Mouse (Mus musculus): ENCODE measurements around the gene 4921539E11Rik.

Gene 4921539E11Rik

DNA sequence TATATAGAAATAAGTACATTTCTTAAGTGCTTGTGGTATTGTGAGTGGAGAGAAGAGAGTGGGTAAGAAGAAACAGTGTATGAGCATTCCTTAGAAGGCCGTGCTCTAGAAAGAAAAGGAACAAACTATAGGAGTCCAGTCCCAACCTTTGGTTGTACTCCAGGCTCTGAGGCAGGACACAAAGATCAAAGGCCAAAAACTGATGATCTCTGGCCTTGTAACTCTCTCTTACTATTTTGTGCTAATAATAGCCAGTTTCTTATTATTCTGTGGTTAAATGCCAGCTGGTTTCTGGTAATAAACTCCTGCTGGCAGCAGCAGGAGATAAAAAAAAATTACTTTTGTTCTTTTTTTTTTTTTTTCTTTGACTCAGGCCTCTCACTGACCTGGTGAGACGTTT is 58.5 kb downstream of the 4921539E11Rik start:
- no peak for DNase-seq (ENCODE audit: low spot score)

DNA sequence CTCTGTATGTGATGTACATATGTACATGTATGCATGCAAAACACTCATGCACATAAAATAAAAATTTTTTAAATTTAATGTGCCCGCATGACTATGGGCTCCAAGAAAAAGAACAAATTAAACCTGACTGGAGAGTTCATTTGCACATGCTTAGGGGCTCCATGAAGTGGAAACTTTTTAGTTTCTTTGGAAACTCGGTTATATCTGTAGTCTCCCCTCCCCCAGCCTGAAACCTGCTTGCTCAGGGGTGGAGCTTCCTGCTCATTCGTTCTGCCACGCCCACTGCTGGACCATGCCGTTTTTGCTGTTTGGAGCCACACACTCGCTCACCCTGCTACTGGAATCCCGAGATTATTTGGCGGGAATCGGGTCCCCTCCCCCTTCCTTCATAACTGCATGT is 67.8 kb downstream of the 4921539E11Rik start:
- no peak for DNase-seq (ENCODE audit: low spot score)

- DNase-seq (ENCODE audit: low spot score), result no peak
Measured at GRCm38 (mm10) chr4:103221789-103222188, 68.9 kb downstream of the 4921539E11Rik start.

GRCm38 (mm10) chr4:103219011-103219410 is 71.7 kb downstream of the 4921539E11Rik start:
- DNase-seq (ENCODE audit: low spot score), result no peak

DNA sequence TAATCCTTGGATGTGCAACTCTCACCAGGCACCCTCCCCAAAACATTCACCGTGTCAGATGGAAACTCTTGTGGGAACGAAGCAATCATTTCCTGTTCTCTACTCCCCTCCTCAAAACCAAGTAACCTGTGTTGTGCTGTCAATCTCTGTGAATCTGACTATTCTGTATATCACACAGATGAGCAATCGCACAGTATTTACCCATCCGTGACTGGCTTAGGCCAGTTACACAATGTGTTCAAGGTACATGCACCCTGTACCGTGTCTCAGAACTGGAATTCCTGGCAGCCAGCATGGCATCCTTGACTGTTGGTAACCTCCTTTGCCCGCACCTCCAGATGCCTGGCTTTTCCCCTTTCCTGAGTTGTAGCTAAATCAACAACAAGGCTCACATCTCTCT is 74.6 kb downstream of the 4921539E11Rik start:
- no peak for DNase-seq (ENCODE audit: low spot score)

DNA sequence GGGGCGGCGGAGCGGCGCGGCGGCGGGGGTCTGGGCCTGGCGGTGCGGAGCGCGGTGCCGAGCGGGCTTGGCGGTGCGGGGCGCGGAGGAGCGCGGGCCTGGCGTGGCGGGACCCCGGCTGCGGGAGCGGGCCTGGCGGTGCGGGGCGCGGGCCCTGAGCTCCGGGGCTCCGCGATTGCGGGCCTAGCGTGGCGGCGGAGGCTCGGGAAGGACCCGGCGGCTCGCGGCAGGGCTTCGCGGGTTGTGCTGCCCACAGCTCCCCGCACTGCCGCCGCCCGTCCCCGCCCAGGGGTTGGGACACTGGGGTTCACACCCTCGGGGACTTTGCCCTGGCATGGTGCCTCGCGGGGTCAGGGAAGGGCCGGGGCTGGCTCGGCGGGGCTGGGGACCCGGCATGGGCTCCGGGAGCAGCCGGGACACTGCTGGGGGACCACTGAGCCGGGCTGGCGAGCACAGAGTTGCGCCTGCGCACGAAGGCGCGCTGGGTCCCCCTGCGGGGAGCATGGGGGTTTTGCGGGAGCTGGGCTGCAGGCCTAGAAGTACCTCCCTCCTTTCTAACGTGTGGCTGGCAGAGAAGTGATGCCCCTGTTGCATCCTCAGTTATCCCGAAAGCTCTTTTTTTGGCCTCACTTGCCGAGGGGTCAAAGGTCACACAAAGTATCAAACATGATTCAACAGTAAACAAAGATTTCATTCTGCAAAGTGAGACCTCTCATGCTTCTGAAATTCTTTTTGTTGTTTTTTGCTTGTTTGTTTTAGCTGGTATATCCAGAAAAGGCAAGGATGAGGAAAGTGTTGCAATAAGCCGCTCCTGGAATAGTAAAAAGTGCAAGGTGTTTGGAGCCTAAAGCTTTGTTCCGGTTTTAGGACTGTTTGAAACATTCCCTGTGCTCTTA is 75.5 kb downstream of the 4921539E11Rik start, which contains the start of gene Slc35d1:
Gene Slc35d1, minus strand, starts transcription at position 240 of the 896 bp plus-strand sequence.
- DNase-seq (ENCODE audit: low spot score), result peak; percentile 74

DNA sequence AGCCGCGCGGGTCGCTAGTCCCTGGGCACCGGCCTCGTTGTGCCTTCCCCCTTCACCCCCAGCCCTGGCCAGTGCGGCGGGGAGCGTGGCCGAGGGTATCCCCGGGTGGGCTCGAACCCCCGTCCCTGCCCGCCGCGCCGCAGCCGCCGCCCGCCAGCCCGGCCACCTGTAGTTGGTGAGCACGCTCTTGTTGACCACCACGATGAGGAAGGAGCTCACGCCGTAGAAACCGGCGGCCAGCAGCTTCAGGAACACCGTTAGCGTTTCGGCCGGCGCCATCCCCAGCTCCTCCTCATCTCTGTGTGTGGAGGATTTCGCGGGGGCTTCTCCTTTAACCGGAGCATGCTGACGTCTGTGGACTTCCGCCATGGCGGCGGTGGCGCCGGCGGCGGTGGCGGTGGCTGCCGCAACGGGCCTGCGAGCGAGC is 76.2 kb downstream of the 4921539E11Rik start:
- peak; percentile 73 for DNase-seq (ENCODE audit: low spot score)

DNA sequence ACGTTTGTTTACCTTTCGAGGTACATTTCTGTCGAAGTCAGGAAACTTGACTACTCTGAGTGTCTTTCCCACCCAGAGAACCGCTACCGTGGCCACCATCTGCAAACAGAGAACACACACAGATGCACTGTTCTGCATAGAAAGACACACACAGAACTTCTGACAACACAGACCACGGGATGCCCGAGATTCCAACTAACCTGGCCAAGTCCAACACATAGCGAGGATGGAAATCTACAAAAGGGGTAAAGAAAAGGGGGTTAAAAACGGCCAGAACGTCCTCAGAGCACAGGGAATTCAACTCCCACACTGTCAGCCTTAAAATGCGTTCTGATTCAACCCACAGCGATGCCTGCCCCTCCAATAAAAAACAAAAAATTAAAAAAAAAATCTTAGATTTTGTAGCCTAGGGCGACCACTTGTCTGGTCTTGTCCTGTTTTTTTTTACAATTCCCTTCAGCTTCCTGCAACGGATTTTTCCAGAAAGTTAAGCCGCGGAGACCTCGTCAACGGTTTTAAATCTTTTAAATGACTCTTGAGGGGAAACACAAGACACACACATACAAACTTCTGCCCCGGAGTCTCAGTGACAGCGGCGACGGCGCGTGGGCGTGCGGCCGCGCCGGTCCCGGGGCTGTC is 76.7 kb downstream of the 4921539E11Rik start:
- peak; percentile 17 for DNase-seq (ENCODE audit: low spot score)

- no peak for DNase-seq (ENCODE audit: low spot score)
Measured at GRCm38 (mm10) chr4:103208553-103208952, 82.1 kb downstream of the 4921539E11Rik start.

DNA sequence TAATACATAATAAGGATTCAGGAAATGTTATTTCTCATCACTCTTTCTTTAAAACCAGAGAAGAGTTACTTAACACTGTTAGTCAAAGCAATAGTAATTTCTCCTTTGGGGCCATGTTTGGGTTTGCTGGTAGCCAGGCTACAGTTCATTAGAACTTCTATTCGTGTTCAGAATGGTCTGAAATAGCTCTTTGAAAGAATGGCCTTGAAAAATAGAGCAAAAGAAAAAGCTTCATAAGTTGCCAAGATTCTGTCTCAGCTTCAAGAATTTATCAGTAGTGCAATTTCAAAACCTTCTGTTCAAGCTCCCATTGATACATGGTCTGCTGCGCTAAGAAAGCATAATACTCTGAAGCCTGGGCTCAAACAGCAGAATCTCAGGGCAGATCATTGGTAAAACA is 87.0 kb downstream of the 4921539E11Rik start:
- DNase-seq (ENCODE audit: low spot score), result no peak

GRCm38 (mm10) chr4:103200046-103200445 is 90.6 kb downstream of the 4921539E11Rik start:
- DNase-seq (ENCODE audit: low spot score), result no peak

- DNase-seq (ENCODE audit: low spot score), result no peak
Measured at GRCm38 (mm10) chr4:103199086-103199485, 91.6 kb downstream of the 4921539E11Rik start.

DNA sequence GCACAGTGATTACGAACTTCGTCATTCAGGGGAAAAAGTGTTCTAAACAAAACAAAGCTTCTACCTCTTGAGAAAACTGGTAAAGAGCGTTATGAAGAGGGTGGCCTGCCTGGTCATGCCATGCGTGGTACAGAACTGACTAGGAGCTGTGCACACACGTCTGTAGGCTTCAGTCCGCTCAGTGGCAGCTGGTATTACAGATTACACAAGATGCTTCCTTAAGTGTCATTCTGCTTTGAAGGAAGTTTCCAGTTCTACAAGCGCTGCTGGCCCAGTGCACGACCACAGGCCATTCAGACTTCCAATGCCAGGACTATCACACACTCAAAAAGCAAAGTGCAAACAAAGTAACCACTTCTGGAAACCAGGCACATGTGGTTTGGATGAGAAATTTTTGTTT is 93.3 kb downstream of the 4921539E11Rik start:
- no peak for DNase-seq (ENCODE audit: low spot score)

DNA sequence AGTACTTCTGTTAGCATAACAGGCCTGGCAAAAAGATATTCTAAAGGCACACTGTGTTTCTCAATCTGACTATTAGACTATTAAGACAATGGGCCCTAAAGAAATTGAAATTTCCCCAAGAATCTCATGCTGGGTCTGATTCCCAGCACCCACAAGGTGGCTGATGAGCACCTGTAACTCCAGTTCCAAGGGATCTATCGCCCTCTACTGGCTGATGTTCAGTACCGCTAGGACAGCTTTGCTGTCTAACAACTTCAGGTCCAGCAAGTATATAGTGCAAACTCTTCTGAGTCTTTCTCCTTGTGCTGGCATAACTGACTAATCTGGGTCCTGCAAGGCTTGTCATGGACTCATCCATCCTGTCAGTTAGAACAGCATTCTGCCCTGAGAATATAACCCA is 98.2 kb downstream of the 4921539E11Rik start:
- DNase-seq (ENCODE audit: low spot score), result no peak

DNA sequence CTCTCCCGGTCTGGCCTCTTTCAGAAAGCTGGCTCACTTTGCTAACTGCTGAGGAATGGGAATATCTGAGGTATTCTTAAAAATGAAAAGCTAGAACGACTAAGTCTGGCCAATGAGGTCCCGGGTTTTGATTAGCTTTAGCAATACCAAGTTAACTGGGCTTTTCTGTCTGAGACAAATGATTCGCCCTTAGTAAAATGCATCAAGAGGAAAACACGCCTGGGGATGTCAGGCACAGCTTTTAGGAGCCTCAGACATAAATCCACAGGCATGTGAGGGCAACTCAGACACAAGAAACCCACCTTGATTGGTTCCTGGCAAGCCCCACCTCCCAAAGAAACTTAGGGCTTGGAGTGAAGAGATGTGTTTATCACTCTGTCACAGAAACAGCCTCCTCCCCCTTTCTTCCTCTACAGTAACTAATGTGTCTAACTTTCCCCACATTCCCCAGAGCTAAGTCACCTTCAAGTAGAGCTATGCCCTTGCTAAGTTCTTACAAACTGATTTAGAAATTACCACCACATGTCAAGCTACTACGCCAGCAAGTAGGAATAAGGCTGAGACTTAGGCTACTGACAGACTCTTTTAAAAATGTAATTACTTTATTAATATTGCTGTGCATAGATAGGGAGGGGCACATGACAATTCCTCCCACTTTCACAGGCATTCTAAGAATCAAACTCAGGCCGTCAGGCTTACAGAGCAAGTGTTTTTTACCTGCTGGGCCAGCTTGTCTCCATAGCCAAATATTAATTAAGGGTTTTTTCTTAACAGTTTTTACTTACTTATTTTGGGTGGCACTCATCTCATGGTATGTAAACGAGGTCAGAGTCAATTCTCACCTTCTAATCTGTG is 101.7 kb downstream of the 4921539E11Rik start:
- no peak for DNase-seq (ENCODE audit: low spot score)

Measured in layer of hippocampus, adult 11-12 months (tissue).